Mouse (Mus musculus) C2C12 (cell line): ENCODE measurements at regions not wholly inside any gene's neighbourhood (a gene's known extent, or its start where the extent isn't known, plus 50 kb on each side); places are given as distances from the start of the nearest gene placed in this dataset.

Experiments used
- H3K27me3 ChIP-seq: one replicate; pipeline ENCODE4 v1.6.1; 2011; ENCODE audit not compliant: control insufficient read depth, insufficient read depth, insufficient read length
- H3K36me3 ChIP-seq: one replicate; pipeline ENCODE4 v1.6.1; 2011; ENCODE audit not compliant: control insufficient read depth, insufficient read depth
- H3K4me3 ChIP-seq: one replicate; pipeline ENCODE4 v1.5.1; 2011; ENCODE audit warnings: mild to moderate bottlenecking, control low read depth; ENCODE audit not compliant: poor library complexity, insufficient read depth, severe bottlenecking
- H3K79me2 ChIP-seq: one replicate; pipeline ENCODE4 v1.6.1; 2011; ENCODE audit not compliant: control insufficient read depth, insufficient read depth
- H3K79me3 ChIP-seq: one replicate; pipeline ENCODE4 v1.6.1; 2011; ENCODE audit warnings: low read depth, control low read depth
- H3ac ChIP-seq: one replicate; pipeline ENCODE3; 2011; ENCODE audit warnings: low read depth; ENCODE audit not compliant: control insufficient read depth, insufficient read length
- CEBPB ChIP-seq: IDR thresholded peaks from one replicate; pipeline ENCODE4 v1.6.1; 2011; ENCODE audit warnings: low read depth, mild to moderate bottlenecking, control low read depth, moderate library complexity
- CTCF ChIP-seq: IDR thresholded peaks from one replicate; pipeline ENCODE4 v1.5.1; 2011; ENCODE audit not compliant: control insufficient read depth, insufficient read depth, insufficient read length
- FOSL1 ChIP-seq: IDR thresholded peaks from one replicate; pipeline ENCODE4 v1.8.0; 2011; ENCODE audit warnings: mild to moderate bottlenecking, low read length; ENCODE audit not compliant: poor library complexity, insufficient read depth, severe bottlenecking
- MAX ChIP-seq: IDR thresholded peaks from one replicate; pipeline ENCODE4 v1.6.1; 2011; ENCODE audit warnings: mild to moderate bottlenecking, control low read depth
- MYOD1 ChIP-seq: IDR thresholded peaks from one replicate; pipeline ENCODE4 v1.6.1; 2011; ENCODE audit warnings: low read depth; ENCODE audit not compliant: control insufficient read depth, insufficient read length
- MYOG ChIP-seq: IDR thresholded peaks from one replicate; pipeline ENCODE4 v1.6.1; 2011; ENCODE audit not compliant: control insufficient read depth, insufficient read length; ENCODE audit errors: extremely low read depth
- USF1 ChIP-seq: IDR thresholded peaks from one replicate; pipeline ENCODE4 v1.6.1; 2011; ENCODE audit warnings: low read depth, mild to moderate bottlenecking, control low read depth, moderate library complexity

- no peaks in the 10 kb centered on the region for H3K36me3 ChIP-seq
Measured at GRCm38 (mm10) chr19:14740139-14740538, 142.3 kb upstream of the Tle4 start.

GRCm38 (mm10) chr19:14736514-14736913 lies 138.7 kb upstream of the Tle4 start:
- no peaks in the 10 kb centered on the region for H3K79me3 ChIP-seq
- TF ChIP-seq CEBPB (no peak), MYOG (no peak), CTCF (no peak), MYOD1 (no peak), MAX (no peak), FOSL1 (no peak), USF1 (no peak)
- H3K79me2 ChIP-seq = no peaks in the 10 kb centered on the region
- no peaks in the 10 kb centered on the region for H3K36me3 ChIP-seq
- H3K27me3 ChIP-seq = no peaks in the 10 kb centered on the region
- no peak overlapping the region for H3ac ChIP-seq
- H3K4me3 ChIP-seq = no peak overlapping the region

More at GRCm38 (mm10) chr19:14740139-14740538, 142.3 kb upstream of the Tle4 start:
- Histone ChIP-seq H3K4me3 (no peak overlapping the region), H3K27me3 (no peaks in the 10 kb centered on the region), H3K79me3 (no peaks in the 10 kb centered on the region), H3ac (no peak overlapping the region), H3K79me2 (no peaks in the 10 kb centered on the region)
- no peak for TF ChIP-seq CTCF
- TF ChIP-seq MYOD1 = no peak
- TF ChIP-seq MYOG = no peak
- no peak for TF ChIP-seq CEBPB
- no peak for TF ChIP-seq USF1
- no peak for TF ChIP-seq MAX

GRCm38 (mm10) chr19:14725329-14725728 lies 127.5 kb upstream of the Tle4 start:
- Histone ChIP-seq H3ac (no peak overlapping the region), H3K4me3 (no peak overlapping the region), H3K79me2 (no peaks in the 10 kb centered on the region), H3K79me3 (no peaks in the 10 kb centered on the region), H3K36me3 (no peaks in the 10 kb centered on the region), H3K27me3 (no peaks in the 10 kb centered on the region)
- TF ChIP-seq CTCF = no peak
- TF ChIP-seq CEBPB = no peak
- no peak for TF ChIP-seq FOSL1
- TF ChIP-seq MYOD1 = no peak
- TF ChIP-seq USF1 = no peak
- no peak for TF ChIP-seq MYOG
- TF ChIP-seq MAX = no peak

- TF ChIP-seq USF1 (no peak), CEBPB (no peak), MYOD1 (no peak), MYOG (no peak), MAX (no peak), FOSL1 (no peak), CTCF (no peak)
- Histone ChIP-seq H3K79me3 (no peaks in the 10 kb centered on the region), H3ac (no peak overlapping the region), H3K36me3 (no peaks in the 10 kb centered on the region), H3K4me3 (no peak overlapping the region), H3K79me2 (no peaks in the 10 kb centered on the region), H3K27me3 (no peaks in the 10 kb centered on the region)
Measured at GRCm38 (mm10) chr19:14724637-14725036, 126.8 kb upstream of the Tle4 start.

- H3K4me3 ChIP-seq = no peak overlapping the region
- H3ac ChIP-seq = no peak overlapping the region
- H3K79me3 ChIP-seq = no peaks in the 10 kb centered on the region
- no peak for TF ChIP-seq MYOG
- TF ChIP-seq USF1 = no peak
- TF ChIP-seq MAX = no peak
- TF ChIP-seq MYOD1 = no peak
- no peaks in the 10 kb centered on the region for H3K36me3 ChIP-seq
- no peaks in the 10 kb centered on the region for H3K27me3 ChIP-seq
- H3K79me2 ChIP-seq = no peaks in the 10 kb centered on the region
Measured at GRCm38 (mm10) chr19:14705791-14706190, 107.9 kb upstream of the Tle4 start.

- H3K4me3 ChIP-seq = no peak overlapping the region
- H3K27me3 ChIP-seq = no peaks in the 10 kb centered on the region
- H3ac ChIP-seq = no peak overlapping the region
- H3K36me3 ChIP-seq = no peaks in the 10 kb centered on the region
- no peaks in the 10 kb centered on the region for H3K79me3 ChIP-seq
- H3K79me2 ChIP-seq = no peaks in the 10 kb centered on the region
- TF ChIP-seq CEBPB (no peak), MAX (no peak), FOSL1 (no peak), USF1 (no peak), CTCF (no peak)
Measured at GRCm38 (mm10) chr19:14701116-14701515, 103.3 kb upstream of the Tle4 start.
